Mouse (Mus musculus): ENCODE results near the gene Gm20547. TPM values are rescaled to one million over a fixed set of nuclear protein-coding genes. Genes with fewer than 3 reads are reported as not detected.

Gm20547 gene
- polyA plus RNA-seq, 1 experiment from 2014 or later, result not detected

GRCm38 (mm10) chr17:34808599-34809205 is 73.1 kb downstream of the Gm20547 start:
- H3K27me3 ChIP-seq (ENCODE audit: control insufficient read depth, insufficient read depth, low read length), result no peaks in the 10 kb centered on the region
- TF ChIP-seq EP300 (optimal IDR thresholded peaks at IDR 0.05) (no peak), CTCF (IDR thresholded peaks at IDR 0.05; ENCODE audit: low read depth) (no peak)
- no peak overlapping the region for H3K4me3 ChIP-seq (ENCODE audit: low read depth, low read length)
- no peaks in the 10 kb centered on the region for H3K9me3 ChIP-seq (ENCODE audit: control insufficient read depth, low read length)
- 76% methylated on average over 6 of the region's 6 CpGs for WGBS
- H3K4me1 ChIP-seq (replicated peaks; ENCODE audit: control insufficient read depth, insufficient read depth), result no peaks in the 10 kb centered on the region
- ATAC-seq (ENCODE audit: low FRiP score, low TSS enrichment) (no peak), DNase-seq (ENCODE audit: low spot score) (no peak)
- no peaks in the 10 kb centered on the region for H3K36me3 ChIP-seq (ENCODE audit: control insufficient read depth, insufficient read depth, low read length)
- H3K9ac ChIP-seq (ENCODE audit: low read length), result no peak overlapping the region
- H3K27ac ChIP-seq (replicated peaks), result no peak overlapping the region
- no peak overlapping the region for H3K4me2 ChIP-seq (replicated peaks; ENCODE audit: low read depth)

GRCm38 (mm10) chr17:34807176-34807575 is 74.7 kb downstream of the Gm20547 start:
- 63% methylated on average over 3 of the region's 3 CpGs for WGBS
- TF ChIP-seq CTCF (IDR thresholded peaks at IDR 0.05; ENCODE audit: low read depth), result no peak
- no peak for TF ChIP-seq EP300 (optimal IDR thresholded peaks at IDR 0.05)
- no peak overlapping the region for H3K4me2 ChIP-seq (replicated peaks; ENCODE audit: low read depth)
- no peaks in the 10 kb centered on the region for H3K4me1 ChIP-seq (replicated peaks; ENCODE audit: control insufficient read depth, insufficient read depth)
- no peaks in the 10 kb centered on the region for H3K9me3 ChIP-seq (ENCODE audit: control insufficient read depth, low read length)
- H3K9ac ChIP-seq (ENCODE audit: low read length), result no peak overlapping the region
- no peak overlapping the region for H3K27ac ChIP-seq (replicated peaks)
- H3K36me3 ChIP-seq (ENCODE audit: control insufficient read depth, insufficient read depth, low read length), result no peaks in the 10 kb centered on the region
- H3K27me3 ChIP-seq (ENCODE audit: control insufficient read depth, insufficient read depth, low read length), result no peaks in the 10 kb centered on the region
- no peak overlapping the region for H3K4me3 ChIP-seq (ENCODE audit: low read depth, low read length)
- ATAC-seq (ENCODE audit: low FRiP score, low TSS enrichment) (no peak), DNase-seq (ENCODE audit: low spot score) (no peak)

Small RNA genes within 50 kb of the gene (microRNA-seq; reads per million reads assigned to microRNA genes)
- gene Mir6970 (not detected), gene Mir6971 (5.5 reads per million, percentile 9 among the genes with 10 or more reads in this experiment), gene Mir6972 (not detected)

Other genes with a start within 250 kb of the Gm20547 start
- 12.4 and 12.8 TPM in 2 replicates for gene Fkbpl, start 237.3 kb downstream of the Gm20547 start, polyA plus RNA-seq (2015; fragmentation: Nextera tagmentation; extraction: Ambion mirVana)
- gene Atf6b, start 234.9 kb downstream of the Gm20547 start, polyA plus RNA-seq (2015; fragmentation: Nextera tagmentation; extraction: Ambion mirVana), result 35.4 and 39.3 TPM in 2 replicates
- 1.9 and 2.4 TPM in 2 replicates for gene Tnxb, start 211.5 kb downstream of the Gm20547 start, polyA plus RNA-seq (2015; fragmentation: Nextera tagmentation; extraction: Ambion mirVana)
- gene C4b, start 138.2 kb downstream of the Gm20547 start, polyA plus RNA-seq (2015; fragmentation: Nextera tagmentation; extraction: Ambion mirVana), result 0.73 and 1.3 TPM in 2 replicates
- gene Cyp21a1, start 77.5 kb downstream of the Gm20547 start, polyA plus RNA-seq (2015; fragmentation: Nextera tagmentation; extraction: Ambion mirVana), result 0.06 TPM in 1 of 2 replicates, not detected in the other
- gene Stk19, start 45.1 kb downstream of the Gm20547 start, polyA plus RNA-seq (2015; fragmentation: Nextera tagmentation; extraction: Ambion mirVana), result 20.8 and 23.1 TPM in 2 replicates
- gene Dxo, start 45.0 kb downstream of the Gm20547 start, polyA plus RNA-seq (2015; fragmentation: Nextera tagmentation; extraction: Ambion mirVana), result 29.6 and 32.2 TPM in 2 replicates
- gene Skiv2l, start 31.8 kb downstream of the Gm20547 start, polyA plus RNA-seq (2015; fragmentation: Nextera tagmentation; extraction: Ambion mirVana), result 22.5 and 23.6 TPM in 2 replicates
- gene Nelfe, start 31.7 kb downstream of the Gm20547 start, polyA plus RNA-seq (2015; fragmentation: Nextera tagmentation; extraction: Ambion mirVana), result 50.0 and 53.8 TPM in 2 replicates
- gene Cfb, start 19.5 kb downstream of the Gm20547 start, polyA plus RNA-seq (2015; fragmentation: Nextera tagmentation; extraction: Ambion mirVana), result 20.7 and 23.9 TPM in 2 replicates
- gene Zbtb12, start 2.6 kb downstream of the Gm20547 start, polyA plus RNA-seq (2015; fragmentation: Nextera tagmentation; extraction: Ambion mirVana), result 0.59 and 0.62 TPM in 2 replicates
- 4.8 and 5.5 TPM in 2 replicates for gene C2, start 16.2 kb upstream of the Gm20547 start, polyA plus RNA-seq (2015; fragmentation: Nextera tagmentation; extraction: Ambion mirVana)
- 23.8 and 26.2 TPM in 2 replicates for gene Ehmt2, start 16.4 kb upstream of the Gm20547 start, polyA plus RNA-seq (2015; fragmentation: Nextera tagmentation; extraction: Ambion mirVana)
- gene Slc44a4, start 32.4 kb upstream of the Gm20547 start, polyA plus RNA-seq (2015; fragmentation: Nextera tagmentation; extraction: Ambion mirVana), result 31.2 and 33.1 TPM in 2 replicates
- gene Neu1, start 49.2 kb upstream of the Gm20547 start, polyA plus RNA-seq (2015; fragmentation: Nextera tagmentation; extraction: Ambion mirVana), result 18.3 and 18.9 TPM in 2 replicates
- 3.0 TPM in 2 replicates for gene Hspa1b, start 77.2 kb upstream of the Gm20547 start, polyA plus RNA-seq (2015; fragmentation: Nextera tagmentation; extraction: Ambion mirVana)
- not detected in 2 replicates for gene Gm20481, start 87.9 kb upstream of the Gm20547 start, polyA plus RNA-seq (2015; fragmentation: Nextera tagmentation; extraction: Ambion mirVana)
- 24.1 and 25.9 TPM in 2 replicates for gene Hspa1a, start 90.1 kb upstream of the Gm20547 start, polyA plus RNA-seq (2015; fragmentation: Nextera tagmentation; extraction: Ambion mirVana)
- gene Hspa1l, start 90.7 kb upstream of the Gm20547 start, polyA plus RNA-seq (2015; fragmentation: Nextera tagmentation; extraction: Ambion mirVana), result 0.25 and 0.48 TPM in 2 replicates
- gene Lsm2, start 99.8 kb upstream of the Gm20547 start, polyA plus RNA-seq (2015; fragmentation: Nextera tagmentation; extraction: Ambion mirVana), result 69.2 and 75.1 TPM in 2 replicates
- 35.5 and 40.2 TPM in 2 replicates for gene Vars, start 118.9 kb upstream of the Gm20547 start, polyA plus RNA-seq (2015; fragmentation: Nextera tagmentation; extraction: Ambion mirVana)
- gene Vwa7, start 134.5 kb upstream of the Gm20547 start, polyA plus RNA-seq (2015; fragmentation: Nextera tagmentation; extraction: Ambion mirVana), result 0.28 and 0.36 TPM in 2 replicates
- gene Sapcd1, start 146.0 kb upstream of the Gm20547 start, polyA plus RNA-seq (2015; fragmentation: Nextera tagmentation; extraction: Ambion mirVana), result 8.0 and 8.2 TPM in 2 replicates
- 1.9 and 2.7 TPM in 2 replicates for gene Msh5, start 164.7 kb upstream of the Gm20547 start, polyA plus RNA-seq (2015; fragmentation: Nextera tagmentation; extraction: Ambion mirVana)
- gene Clic1, start 167.9 kb upstream of the Gm20547 start, polyA plus RNA-seq (2015; fragmentation: Nextera tagmentation; extraction: Ambion mirVana), result 344 and 360 TPM in 2 replicates
- gene Ddah2, start 177.0 kb upstream of the Gm20547 start, polyA plus RNA-seq (2015; fragmentation: Nextera tagmentation; extraction: Ambion mirVana), result 84.8 and 86.8 TPM in 2 replicates
- 260 and 317 TPM in 2 replicates for gene Ly6g6c, start 183.3 kb upstream of the Gm20547 start, polyA plus RNA-seq (2015; fragmentation: Nextera tagmentation; extraction: Ambion mirVana)
- gene Mpig6b, start 184.1 kb upstream of the Gm20547 start, polyA plus RNA-seq (2015; fragmentation: Nextera tagmentation; extraction: Ambion mirVana), result 0.49 and 0.96 TPM in 2 replicates
- 109 and 113 TPM in 2 replicates for gene Ly6g6e, start 194.9 kb upstream of the Gm20547 start, polyA plus RNA-seq (2015; fragmentation: Nextera tagmentation; extraction: Ambion mirVana)
- gene Ly6g6d, start 196.0 kb upstream of the Gm20547 start, polyA plus RNA-seq (2015; fragmentation: Nextera tagmentation; extraction: Ambion mirVana), result 7.1 and 7.7 TPM in 2 replicates
- gene Ly6g6f, start 203.6 kb upstream of the Gm20547 start, polyA plus RNA-seq (2015; fragmentation: Nextera tagmentation; extraction: Ambion mirVana), result 0.13 TPM in 1 of 2 replicates, not detected in the other
- gene Abhd16a, start 207.2 kb upstream of the Gm20547 start, polyA plus RNA-seq (2015; fragmentation: Nextera tagmentation; extraction: Ambion mirVana), result 74.2 and 75.0 TPM in 2 replicates
- gene Ly6g5c, start 226.2 kb upstream of the Gm20547 start, polyA plus RNA-seq (2015; fragmentation: Nextera tagmentation; extraction: Ambion mirVana), result not detected in 2 replicates
- 0.18 and 0.27 TPM in 2 replicates for gene Ly6g5b, start 233.4 kb upstream of the Gm20547 start, polyA plus RNA-seq (2015; fragmentation: Nextera tagmentation; extraction: Ambion mirVana)
- 11.2 and 11.3 TPM in 2 replicates for gene Gpank1, start 239.4 kb upstream of the Gm20547 start, polyA plus RNA-seq (2015; fragmentation: Nextera tagmentation; extraction: Ambion mirVana)
- 323 and 329 TPM in 2 replicates for gene Csnk2b, start 240.0 kb upstream of the Gm20547 start, polyA plus RNA-seq (2015; fragmentation: Nextera tagmentation; extraction: Ambion mirVana)
- 14.4 and 15.5 TPM in 2 replicates for gene D17H6S53E, start 244.3 kb upstream of the Gm20547 start, polyA plus RNA-seq (2015; fragmentation: Nextera tagmentation; extraction: Ambion mirVana)